Mouse (Mus musculus) MEL (cell line): ENCODE measurements around the gene Cfl1. TPM values are rescaled to one million over a fixed set of nuclear protein-coding genes. Genes with fewer than 3 reads are reported as not detected.
A peak's percentile ranks its signal among the peaks of the same experiment; 100 is the strongest.

Experiments
- DNase-seq: peaks from one replicate; pipeline ENCODE4 v3.0.0; 2011; ENCODE audit warnings: low read depth, low spot score
- H3K27ac ChIP-seq: 2 replicates; pipeline ENCODE4 v1.5.1; 2012; ENCODE audit warnings: low read depth, mild to moderate bottlenecking, control low read depth, low read length, moderate library complexity; ENCODE audit not compliant: control insufficient read depth
- H3K27me3 ChIP-seq, 2 experiments: fragments of 150-350 bp in 1 of 2; sonication (generic) in 1 of 2; 2 replicates each; pipeline ENCODE4 v1.6.1; 2012; ENCODE audit warnings: low read length in 2 of 2, mild to moderate bottlenecking in 2 of 2, improper control_type of control experiment in 1 of 2, moderate library complexity in 1 of 2; ENCODE audit not compliant: insufficient read depth in 2 of 2, control insufficient read depth in 1 of 2
- H3K36me3 ChIP-seq, 2 experiments: 2 replicates each; pipeline ENCODE4 v1.6.1; 2012 to 2014; ENCODE audit warnings: low read length in 2 of 2, improper control_type of control experiment in 1 of 2, inconsistent platforms in 1 of 2, mild to moderate bottlenecking in 1 of 2; ENCODE audit not compliant: insufficient read depth in 2 of 2, control insufficient read depth in 1 of 2
- H3K4me1 ChIP-seq, 2 experiments: fragments of 150-350 bp in 1 of 2; sonication (generic) in 1 of 2; 2 replicates each; pipeline ENCODE4 v1.6.1; 2012; ENCODE audit warnings: low read length in 2 of 2, improper control_type of control experiment in 1 of 2, mild to moderate bottlenecking in 1 of 2; ENCODE audit not compliant: insufficient read depth in 2 of 2, control insufficient read depth in 1 of 2
- H3K4me3 ChIP-seq, 2 experiments: fragments of 150-350 bp in 1 of 2; sonication (generic) in 1 of 2; 2 replicates each; pipeline ENCODE4 v1.5.1; 2012; ENCODE audit warnings: low read depth in 2 of 2, low read length in 2 of 2, mild to moderate bottlenecking in 2 of 2, moderate library complexity in 2 of 2, control low read depth in 1 of 2, improper control_type of control experiment in 1 of 2; ENCODE audit not compliant: control insufficient read depth in 1 of 2, insufficient read depth in 1 of 2
- H3K79me2 ChIP-seq: 2 replicates; pipeline ENCODE4 v1.6.1; 2012; ENCODE audit warnings: mild to moderate bottlenecking, low read length, moderate library complexity; ENCODE audit not compliant: control insufficient read depth, poor library complexity, insufficient read depth
- H3K9ac ChIP-seq: 2 replicates; pipeline ENCODE4 v1.6.1; 2012; ENCODE audit warnings: low read depth, mild to moderate bottlenecking, control low read depth, low read length, moderate library complexity; ENCODE audit not compliant: control insufficient read depth, poor library complexity, severe bottlenecking
- H3K9me3 ChIP-seq: fragments of 150-350 bp; sonication (generic); replicated peaks from 2 replicates; pipeline ENCODE4 v1.6.1; 2012; ENCODE audit warnings: mild to moderate bottlenecking, low read length, improper control_type of control experiment, moderate library complexity; ENCODE audit not compliant: insufficient read depth
- CHD1 ChIP-seq: IDR thresholded peaks from 2 replicates; pipeline ENCODE4 v1.6.1; 2012; ENCODE audit warnings: low read depth, mild to moderate bottlenecking, inconsistent platforms, low read length, improper control_type of control experiment
- E2F4 ChIP-seq: IDR thresholded peaks from 2 replicates; pipeline ENCODE4 v1.6.1; 2011; ENCODE audit warnings: low read depth, low read length, improper control_type of control experiment, borderline replicate concordance
- ELF1 ChIP-seq: IDR thresholded peaks from 2 replicates; pipeline ENCODE4 v1.6.1; 2014; ENCODE audit warnings: low read depth, mild to moderate bottlenecking, inconsistent platforms, low read length, improper control_type of control experiment, moderate library complexity
- EP300 ChIP-seq, 2 experiments: IDR thresholded peaks; 2 replicates each; pipeline ENCODE4 v1.6.1; 2011; ENCODE audit warnings: improper control_type of control experiment in 2 of 2, low read length in 2 of 2, low read depth in 1 of 2, mild to moderate bottlenecking in 1 of 2
- ETS1 ChIP-seq: IDR thresholded peaks from 2 replicates; pipeline ENCODE4 v1.6.1; 2012; ENCODE audit warnings: low read depth, mild to moderate bottlenecking, inconsistent platforms, low read length, improper control_type of control experiment, moderate library complexity
- GATA1 ChIP-seq: IDR thresholded peaks from 2 replicates; pipeline ENCODE4 v1.6.1; 2011; ENCODE audit warnings: low read depth, low read length, improper control_type of control experiment
- HCFC1 ChIP-seq: IDR thresholded peaks from 2 replicates; pipeline ENCODE4 v1.6.1; 2012; ENCODE audit warnings: low read depth, mild to moderate bottlenecking, inconsistent platforms, low read length, improper control_type of control experiment, moderate library complexity
- JUND ChIP-seq: IDR thresholded peaks from 2 replicates; pipeline ENCODE4 v1.6.1; 2011; ENCODE audit warnings: low read depth, mild to moderate bottlenecking, improper control_type of control experiment, low read length
- KAT2A ChIP-seq: conservative IDR thresholded peaks from 2 replicates; pipeline ENCODE4 v1.6.1; 2012; ENCODE audit warnings: low read depth, low read length, improper control_type of control experiment, inconsistent platforms
- MAZ ChIP-seq: IDR thresholded peaks from 2 replicates; pipeline ENCODE4 v1.6.1; 2012; ENCODE audit warnings: low read depth, mild to moderate bottlenecking, inconsistent platforms, low read length, improper control_type of control experiment
- MEF2A ChIP-seq: IDR thresholded peaks from 2 replicates; pipeline ENCODE4 v1.6.1; 2014; ENCODE audit warnings: low read depth, mild to moderate bottlenecking, inconsistent platforms, low read length, improper control_type of control experiment; ENCODE audit not compliant: poor library complexity, insufficient replicate concordance, severe bottlenecking; ENCODE audit errors: extremely low read depth
- MXI1 ChIP-seq: IDR thresholded peaks from 2 replicates; pipeline ENCODE4 v1.6.1; 2011; ENCODE audit warnings: mild to moderate bottlenecking, low read depth, low read length, improper control_type of control experiment
- MYB ChIP-seq: IDR thresholded peaks from 2 replicates; pipeline ENCODE4 v1.6.1; 2011; ENCODE audit warnings: mild to moderate bottlenecking, low read depth, low read length, improper control_type of control experiment
- MYC ChIP-seq: IDR thresholded peaks from 2 replicates; pipeline ENCODE4 v1.6.1; 2011; ENCODE audit warnings: low read depth, mild to moderate bottlenecking, low read length, improper control_type of control experiment, moderate library complexity
- NELFE ChIP-seq: IDR thresholded peaks from 2 replicates; pipeline ENCODE4 v1.6.1; 2011; ENCODE audit warnings: low read depth, low read length, improper control_type of control experiment
- NRF1 ChIP-seq: IDR thresholded peaks from 2 replicates; pipeline ENCODE4 v1.6.1; 2014; ENCODE audit warnings: low read depth, mild to moderate bottlenecking, inconsistent platforms, low read length, improper control_type of control experiment, moderate library complexity; ENCODE audit not compliant: poor library complexity, insufficient read depth, severe bottlenecking
- POLR2A ChIP-seq, 2 experiments: IDR thresholded peaks; 2 replicates each; pipeline ENCODE4 v1.6.1; 2011 to 2012; ENCODE audit warnings: low read length in 2 of 2, mild to moderate bottlenecking in 2 of 2, control low read depth in 1 of 2, improper control_type of control experiment in 1 of 2, low read depth in 1 of 2, moderate library complexity in 1 of 2; ENCODE audit not compliant: control insufficient read depth in 1 of 2, insufficient read depth in 1 of 2, poor library complexity in 1 of 2
- POLR2AphosphoS2 ChIP-seq: IDR thresholded peaks from 2 replicates; pipeline ENCODE4 v1.6.1; 2011; ENCODE audit warnings: low read length, improper control_type of control experiment
- POLR2AphosphoS5 ChIP-seq: IDR thresholded peaks from 2 replicates; pipeline ENCODE4 v1.6.1; 2012; ENCODE audit warnings: low read depth, borderline replicate concordance, mild to moderate bottlenecking, inconsistent platforms, low read length, moderate library complexity, mixed read lengths
- RCOR1 ChIP-seq: IDR thresholded peaks from 2 replicates; pipeline ENCODE4 v1.6.1; 2012; ENCODE audit warnings: low read depth, mild to moderate bottlenecking, inconsistent platforms, low read length, improper control_type of control experiment
- SIN3A ChIP-seq: IDR thresholded peaks from 2 replicates; pipeline ENCODE4 v1.6.1; 2012; ENCODE audit warnings: low read length, improper control_type of control experiment, inconsistent platforms
- TAL1 ChIP-seq: IDR thresholded peaks from 2 replicates; pipeline ENCODE4 v1.6.1; 2012; ENCODE audit warnings: mild to moderate bottlenecking, inconsistent platforms, low read length, moderate library complexity, mixed read lengths
- TBP ChIP-seq: IDR thresholded peaks from 2 replicates; pipeline ENCODE4 v1.8.0; 2011; ENCODE audit warnings: low read depth, low read length, improper control_type of control experiment
- TCF12 ChIP-seq: IDR thresholded peaks from 2 replicates; pipeline ENCODE4 v1.6.1; 2014; ENCODE audit warnings: low read depth, mild to moderate bottlenecking, inconsistent platforms, low read length, improper control_type of control experiment, moderate library complexity
- USF2 ChIP-seq, 2 experiments: IDR thresholded peaks; 2 replicates each; pipeline ENCODE4 v1.6.1; 2011 to 2012; ENCODE audit warnings: improper control_type of control experiment in 2 of 2, low read length in 2 of 2, borderline replicate concordance in 1 of 2, inconsistent platforms in 1 of 2, low read depth in 1 of 2, mild to moderate bottlenecking in 1 of 2; ENCODE audit not compliant: insufficient read depth in 1 of 2
- ZMIZ1 ChIP-seq: IDR thresholded peaks from 2 replicates; pipeline ENCODE4 v1.6.1; 2012; ENCODE audit warnings: low read depth, mild to moderate bottlenecking, inconsistent platforms, low read length, improper control_type of control experiment, moderate library complexity
- polyA plus RNA-seq, 2 experiments: library from polyadenylated mRNA; stranded (reverse) in 1 of 2; unstranded in 1 of 2; fragments of >175 nt in 1 of 2; fragments of >200 nt in 1 of 2; gene quantifications; 2 replicates each; pipeline versions ENCODE4 v1.2.1 to v1.2.4; 2012; ENCODE audit warnings: low replicate concordance in 2 of 2, low read depth in 1 of 2; ENCODE audit not compliant: insufficient read length in 2 of 2, insufficient read depth in 1 of 2, missing spikeins in 1 of 2
- total RNA-seq: library from RNA; depleted of rRNA; stranded (reverse); fragments of 300-350 nt; gene quantifications from 2 replicates; pipeline ENCODE4 v1.2.3, GENCODE M21; 2012

The Cfl1 gene
- total and polyA plus RNA-seq, 3 experiments = 880 to 2,037 TPM; not detected in 1

DNA sequence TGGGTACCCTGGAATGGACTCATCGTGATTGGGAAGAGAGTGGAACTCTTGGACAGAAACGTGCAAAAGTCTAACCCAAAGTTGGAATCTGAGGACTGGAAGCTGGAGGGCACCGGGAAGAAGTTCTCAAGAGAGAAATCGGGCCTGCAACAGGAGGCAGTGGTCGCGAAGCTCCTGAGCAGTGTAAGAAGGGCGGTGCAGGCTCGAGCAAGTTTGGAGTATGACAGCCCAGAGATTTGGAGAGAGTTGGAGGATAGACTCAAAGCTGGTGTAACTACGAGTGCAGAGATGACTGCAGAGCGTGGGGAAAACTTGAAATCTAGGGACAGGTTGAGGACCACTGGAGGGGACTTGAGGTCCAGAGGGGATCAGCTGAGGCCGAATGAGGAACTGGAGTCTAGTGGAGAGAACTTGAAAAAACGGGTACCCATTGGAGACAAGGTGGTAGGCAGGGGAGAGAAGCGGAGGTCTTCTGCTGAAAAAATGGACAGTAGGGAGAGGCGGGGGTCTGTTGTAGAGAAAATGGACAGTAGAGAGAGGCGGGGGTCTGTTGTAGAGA, 20.9 kb downstream of the Cfl1 start:
- Histone ChIP-seq H3K4me1 (peaks cover 2 to 8% of the 10 kb centered on the region in 2 experiments; a peak in 3 of 4 replicates), H3K4me3 (peak overlapping the region; percentile 77 to 88), H3K27ac (peak overlapping the region; percentile 98), H3K9ac (peak overlapping the region; percentile 89), H3K9me3 (no peaks in the 10 kb centered on the region), H3K36me3 (peaks cover 0 to 8% of the 10 kb centered on the region in 2 experiments; a peak in 2 of 4 replicates), H3K79me2 (peaks cover 17% of the 10 kb centered on the region), H3K27me3 (no peaks in the 10 kb centered on the region)
- TF ChIP-seq SIN3A (peak; percentile 63; the same call in 1 of the 2 replicates), MXI1 (peak; percentile 28; the same call in 1 of the 2 replicates), CHD1 (peak; percentile 81; the same call in 1 of the 2 replicates), MYC (no peak), POLR2A (IDR thresholded peaks at IDR 0.05; ENCODE audit: control insufficient read depth in 1 of 2, insufficient read depth in 1 of 2, low read depth in 1 of 2, low read length in 2 of 2, poor library complexity in 1 of 2) (0 out of 4 replicates have a peak, but pooled peaks of 1 of the 2 experiments have one; percentile 7)
- DNase-seq = peak; percentile 74

DNA sequence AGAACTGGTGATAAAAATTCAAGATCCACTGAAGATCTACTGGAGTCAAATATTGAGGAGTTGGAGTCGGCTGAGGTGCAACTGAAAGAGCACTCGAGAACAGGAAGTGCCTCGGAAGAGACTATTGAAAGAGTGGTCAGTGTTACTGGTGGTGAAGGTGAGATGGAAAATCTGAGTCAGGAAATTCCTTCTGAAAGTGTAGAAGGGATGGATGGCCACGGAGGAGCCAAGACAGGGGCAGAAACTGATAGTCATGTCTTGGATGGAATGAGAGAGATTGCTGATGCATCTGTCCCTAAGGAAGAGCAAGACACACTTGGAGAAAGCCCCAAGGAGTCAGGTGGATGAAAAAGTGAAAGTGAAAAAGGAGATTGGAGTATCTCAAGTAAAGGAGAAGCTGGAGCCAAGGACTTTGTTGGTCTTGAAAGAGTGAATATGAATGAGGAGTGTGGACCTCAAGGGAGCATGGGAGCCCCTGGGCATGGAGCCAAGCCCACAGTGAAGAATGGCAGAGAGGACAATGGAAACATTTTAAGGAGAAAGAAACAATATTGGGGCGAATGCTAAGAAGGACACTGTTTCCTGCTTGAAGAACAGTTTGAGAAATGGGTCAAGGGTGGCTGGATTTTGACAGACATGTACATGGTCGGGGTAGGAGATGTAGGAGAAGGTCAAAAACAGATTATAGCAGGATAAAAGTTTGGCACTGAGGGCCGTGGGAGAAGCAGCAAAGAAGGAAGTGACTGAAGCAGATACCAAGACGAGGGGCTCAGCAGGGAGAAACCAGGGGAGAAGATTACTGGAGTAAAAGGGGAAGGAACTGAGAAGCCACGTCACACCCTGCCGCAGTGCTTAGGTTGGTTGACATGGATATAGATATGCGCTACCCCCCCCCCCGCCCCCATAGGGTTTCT, 22.1 kb downstream of the Cfl1 start:
- H3K9ac ChIP-seq = peak overlapping the region; percentile 89
- peak overlapping the region; percentile 77 to 88 for H3K4me3 ChIP-seq
- H3K4me1 ChIP-seq = peaks cover 2 to 8% of the 10 kb centered on the region in 2 experiments; a peak in 3 of 4 replicates
- H3K36me3 ChIP-seq = peaks cover 0 to 8% of the 10 kb centered on the region in 2 experiments; a peak in 2 of 4 replicates
- no peaks in the 10 kb centered on the region for H3K27me3 ChIP-seq
- no peaks in the 10 kb centered on the region for H3K9me3 ChIP-seq
- DNase-seq = peak; percentile 96
- H3K27ac ChIP-seq = peak overlapping the region; percentile 98
- peaks cover 14% of the 10 kb centered on the region for H3K79me2 ChIP-seq
- TF ChIP-seq POLR2A (IDR thresholded peaks at IDR 0.05; ENCODE audit: control insufficient read depth in 1 of 2, insufficient read depth in 1 of 2, low read depth in 1 of 2, low read length in 2 of 2, poor library complexity in 1 of 2) (peak in 1 of 2 experiments; percentile 53; a peak in 2 of 4 replicates), ZMIZ1 (0 out of 2 replicates have a peak, but pooled peaks have one; percentile 55), POLR2AphosphoS2 (0 out of 2 replicates have a peak, but pooled peaks have one; percentile 49), GATA1 (peak; percentile 70), HCFC1 (peak; percentile 61; the same call in 1 of the 2 replicates), TCF12 (peak; percentile 41; the same call in 1 of the 2 replicates), KAT2A (no peak), JUND (no peak), RCOR1 (peak; percentile 70), NRF1 (no peak), ETS1 (peak; percentile 90), NELFE (peak; percentile 53; the same call in 1 of the 2 replicates), ELF1 (peak; percentile 50; the same call in 1 of the 2 replicates), MEF2A (no peak), MAZ (peak; percentile 51), TAL1 (peak; percentile 7; the same call in 1 of the 2 replicates), E2F4 (no peak), USF2 (IDR thresholded peaks at IDR 0.05; ENCODE audit: borderline replicate concordance in 1 of 2, insufficient read depth in 1 of 2, low read depth in 1 of 2, low read length in 2 of 2) (no peak), MYB (no peak), TBP (no peak; the same call in 1 of the 2 replicates), POLR2AphosphoS5 (no peak), MYC (peak; percentile 45; the same call in 1 of the 2 replicates), EP300 (IDR thresholded peaks at IDR 0.05; ENCODE audit: low read depth in 1 of 2, low read length in 2 of 2) (peak; percentile 52 to 78; a peak in 3 of 4 replicates)
